Comparison of ENCODE assay signal across 8 mouse cellular contexts in the genomic region with DNA sequence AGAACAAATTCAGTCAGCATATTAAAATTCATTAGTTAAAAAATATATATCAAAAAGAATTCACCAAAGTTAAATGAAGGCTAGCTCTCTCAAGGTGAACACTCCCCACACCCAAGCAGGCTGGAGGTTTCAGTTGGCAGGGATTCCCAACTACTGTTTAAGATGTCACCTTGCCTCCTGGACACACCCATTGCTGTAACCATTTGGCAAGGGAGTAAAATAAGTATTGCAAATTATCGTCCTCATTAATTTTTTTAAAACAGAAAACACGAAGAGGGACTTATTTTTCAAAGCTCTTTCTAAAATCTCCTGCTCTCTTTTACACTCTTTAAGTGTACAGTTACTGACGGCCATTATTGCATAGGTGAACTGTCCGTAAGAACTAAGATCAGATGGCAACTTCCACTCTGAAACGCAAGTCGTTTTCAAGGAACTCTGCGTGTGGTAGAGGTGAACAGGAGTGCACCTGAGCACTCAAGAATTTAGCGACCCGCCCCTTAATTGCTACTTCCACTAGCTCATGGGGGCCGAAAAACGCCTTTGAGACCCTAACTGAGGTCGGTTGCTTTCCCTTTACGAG. TPM values are rescaled to one million over a fixed set of nuclear protein-coding genes. Genes with fewer than 3 reads are reported as not detected.
DNase-seq lines count a peak whose midpoint lies in the region; ATAC-seq lines count a peak whose summit lies in the region.

No protein-coding gene starts in this region.

- under 1% methylated on average over 13 of the region's 13 CpGs for WGBS in kidney, embryonic 15.5 days
- under 1% methylated on average over 13 of the region's 13 CpGs for WGBS in hindbrain, embryonic 16.5 days

- peaks cover 39% of the 10 kb centered on the region for H3K4me1 ChIP-seq in kidney, embryonic 15.5 days
- peaks cover 40% of the 10 kb centered on the region for H3K4me1 ChIP-seq in hindbrain, embryonic 16.5 days (ENCODE audit: control insufficient read depth, insufficient read depth, low read depth, low read length)

- H3K36me3 ChIP-seq in kidney, embryonic 15.5 days: peaks cover 11% of the 10 kb centered on the region; the same call in 1 of the 2 replicates
- H3K36me3 ChIP-seq in hindbrain, embryonic 16.5 days (ENCODE audit: control insufficient read depth, insufficient read depth, low read length): no peaks in the 10 kb centered on the region; the same call in 1 of the 2 replicates

- peak overlapping the region; percentile 99 for H3K27ac ChIP-seq in kidney, embryonic 15.5 days
- H3K27ac ChIP-seq in hindbrain, embryonic 16.5 days (ENCODE audit: low read depth, low read length): peak overlapping the region; percentile 99; the same call in 1 of the 2 replicates

- H3K4me2 ChIP-seq in kidney, embryonic 15.5 days: peak overlapping the region; percentile 68
- peak overlapping the region; percentile 70 for H3K4me2 ChIP-seq in hindbrain, embryonic 16.5 days (ENCODE audit: low read length)

- no peak for ATAC-seq in kidney, embryonic 15.5 days (replicated peaks; ENCODE audit: low FRiP score)
- ATAC-seq in hindbrain, embryonic 16.5 days: no peak

- peak overlapping the region; percentile 89 for H3K4me3 ChIP-seq in kidney, embryonic 15.5 days (replicated peaks)
- peak overlapping the region; percentile 92 for H3K4me3 ChIP-seq in hindbrain, embryonic 16.5 days (ENCODE audit: low read length)

- no peaks in the 10 kb centered on the region for H3K27me3 ChIP-seq in kidney, embryonic 15.5 days
- H3K27me3 ChIP-seq in hindbrain, embryonic 16.5 days (replicated peaks; ENCODE audit: control insufficient read depth, insufficient read depth, low read length): no peaks in the 10 kb centered on the region

- peak overlapping the region; percentile 98 for H3K9ac ChIP-seq in kidney, embryonic 15.5 days
- peak overlapping the region; percentile 99 for H3K9ac ChIP-seq in hindbrain, embryonic 16.5 days (ENCODE audit: low read depth, low read length)

- DNase-seq in kidney, adult 18-20 months: no peak
- DNase-seq in c-Kit-positive CD71-positive TER-119-negative erythroid progenitor cells, embryonic 14.5 days (ENCODE audit: low read depth): peak; percentile 24
- peak; percentile 32 for DNase-seq in lung, postnatal 10 days
- DNase-seq in frontal cortex, postnatal 10 days (ENCODE audit: low spot score in 2 of 2): no peak
- DNase-seq in embryo, embryonic 10.5 days (ENCODE audit: low spot score): no peak
- no peak for DNase-seq in urinary bladder, postnatal 4 days (ENCODE audit: low spot score in 2 of 2)

- H3K9me3 ChIP-seq in kidney, embryonic 15.5 days (replicated peaks): no peaks in the 10 kb centered on the region
- no peaks in the 10 kb centered on the region for H3K9me3 ChIP-seq in hindbrain, embryonic 16.5 days (ENCODE audit: control insufficient read depth, low read length)

RNA-seq across cellular contexts. Expression of a gene that starts 1.3 kb away (rescaled TPM):
- polyA plus RNA-seq in kidney, embryonic 15.5 days (2015; fragmentation: Nextera tagmentation; extraction: Ambion mirVana): 1,006 and 1,087 TPM in 2 replicates
- polyA plus RNA-seq in hindbrain, embryonic 16.5 days (2015; fragmentation: Nextera tagmentation; extraction: Ambion mirVana): 2,782 and 3,155 TPM in 2 replicates

RNA-seq across cellular contexts. Expression of a gene that starts 17.9 kb away (rescaled TPM):
- not detected in 2 replicates for polyA plus RNA-seq in kidney, embryonic 15.5 days (2015; fragmentation: Nextera tagmentation; extraction: Ambion mirVana)
- polyA plus RNA-seq in hindbrain, embryonic 16.5 days (2015; fragmentation: Nextera tagmentation; extraction: Ambion mirVana): 0.19 TPM in 1 of 2 replicates, not detected in the other

Comparison
In these comparisons a context has a peak if more than half of its experiments do, and no peak if none do; other contexts are left out.
1. DNase-seq: peak in c-Kit-positive CD71-positive TER-119-negative erythroid progenitor cells, embryonic 14.5 days (single experiment) and lung, postnatal 10 days (single experiment); none in kidney, adult 18-20 months (single experiment), frontal cortex, postnatal 10 days (0 of 2), embryo, embryonic 10.5 days (single experiment) and urinary bladder, postnatal 4 days (0 of 2).